22 mouse cellular contexts compared by ENCODE assay signal in the genomic region with DNA sequence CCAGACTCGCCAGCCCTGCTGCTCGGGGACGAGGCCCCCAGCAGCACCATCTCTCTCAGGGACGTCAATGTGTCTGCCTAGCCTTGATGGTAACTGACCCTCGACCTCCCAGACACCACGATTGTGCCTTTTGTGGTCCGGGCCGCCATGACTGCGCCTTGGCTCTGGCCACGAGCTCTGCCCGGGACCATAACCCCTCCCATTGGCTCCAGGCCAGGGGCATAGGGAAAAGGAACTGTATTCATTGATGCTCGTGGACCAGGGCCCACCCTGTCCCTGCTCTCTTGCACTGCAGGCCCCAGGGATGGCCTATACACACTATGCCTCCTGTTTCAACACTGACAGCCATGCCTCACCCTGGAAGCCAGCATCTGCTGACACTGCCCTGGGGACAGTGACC. TPM values are rescaled to one million over a fixed set of nuclear protein-coding genes. Genes with fewer than 3 reads are reported as not detected.
DNase-seq lines count a peak whose midpoint lies in the region; ATAC-seq lines count a peak whose summit lies in the region.
"Had no signal": no experiment of that assay in that cellular context is flagged by ENCODE, and none has a peak within 500 bp of the region (broad histone marks: within the 10 kb centered on the region; RNA-seq: fewer than 3 reads in every experiment).

No protein-coding gene starts in this region.

- H3K4me2 ChIP-seq in neural tube, embryonic 14.5 days (ENCODE audit: low read depth, low read length) = no peak overlapping the region
- H3K4me2 ChIP-seq in neural tube, embryonic 15.5 days = no peak overlapping the region
- no peak overlapping the region for H3K4me2 ChIP-seq in stomach, embryonic 16.5 days (ENCODE audit: low read depth, low read length)
- H3K4me2 ChIP-seq: hindbrain, embryonic 15.5 days; liver, embryonic 15.5 days had no signal

- H3K9me3 ChIP-seq in neural tube, embryonic 14.5 days (ENCODE audit: control insufficient read depth, low read length) = no peaks in the 10 kb centered on the region
- no peaks in the 10 kb centered on the region for H3K9me3 ChIP-seq in neural tube, embryonic 15.5 days (replicated peaks)
- H3K9me3 ChIP-seq in stomach, embryonic 16.5 days (replicated peaks; ENCODE audit: control insufficient read depth, low read length) = no peaks in the 10 kb centered on the region
- H3K9me3 ChIP-seq: forebrain, embryonic 10.5 days; heart, embryonic 10.5 days; hindbrain, embryonic 15.5 days; limb, embryonic 10.5 days; liver, embryonic 15.5 days; midbrain, embryonic 10.5 days had no signal

- H3K36me3 ChIP-seq in neural tube, embryonic 14.5 days (ENCODE audit: control insufficient read depth, insufficient read depth, low read length) = peaks cover 64% of the 10 kb centered on the region
- H3K36me3 ChIP-seq in neural tube, embryonic 15.5 days = peaks cover 65% of the 10 kb centered on the region
- H3K36me3 ChIP-seq in stomach, embryonic 16.5 days (ENCODE audit: control insufficient read depth, insufficient read depth, low read length) = peaks cover 39% of the 10 kb centered on the region

- peak; percentile 39; the same call in 1 of the 2 replicates for ATAC-seq in neural tube, embryonic 14.5 days (ENCODE audit: low read depth)
- ATAC-seq in neural tube, embryonic 15.5 days (ENCODE audit: low FRiP score) = no peak
- ATAC-seq in stomach, embryonic 16.5 days (ENCODE audit: insufficient read depth, low FRiP score) = 0 out of 2 replicates have a peak, but pooled peaks have one; percentile 25

- H3K4me3 ChIP-seq in neural tube, embryonic 14.5 days (ENCODE audit: low read depth, low read length) = no peak overlapping the region
- no peak overlapping the region for H3K4me3 ChIP-seq in neural tube, embryonic 15.5 days (replicated peaks)
- H3K4me3 ChIP-seq in stomach, embryonic 16.5 days (replicated peaks; ENCODE audit: low read length) = no peak overlapping the region
- H3K4me3 ChIP-seq: forebrain, embryonic 10.5 days; heart, embryonic 10.5 days; hindbrain, embryonic 15.5 days; layer of hippocampus, adult 2 months; limb, embryonic 10.5 days; liver, embryonic 15.5 days; midbrain, embryonic 10.5 days had no signal

- H3K9ac ChIP-seq in neural tube, embryonic 14.5 days (replicated peaks; ENCODE audit: low read depth, low read length) = no peak overlapping the region
- no peak overlapping the region for H3K9ac ChIP-seq in neural tube, embryonic 15.5 days (replicated peaks)
- H3K9ac ChIP-seq in stomach, embryonic 16.5 days (ENCODE audit: low read length) = no peak overlapping the region
- H3K9ac ChIP-seq: hindbrain, embryonic 15.5 days; liver, embryonic 15.5 days had no signal

- DNase-seq in cerebellum, adult 11-12 months = peak; percentile 24
- DNase-seq in cerebellum, adult 18-20 months = no peak
- peak; percentile 46 for DNase-seq in kidney, postnatal 10 days
- no peak for DNase-seq in kidney, postnatal 14 days
- DNase-seq in urinary bladder, postnatal 14 days (ENCODE audit: low spot score) = no peak
- DNase-seq: adrenal gland, postnatal 25 days; cerebellum, adult 8-10 months; gastrocnemius, postnatal 25 days; heart, postnatal 14 days; lung, postnatal 36 days; thymus, postnatal 4 days had no signal

- WGBS in neural tube, embryonic 14.5 days = 81% methylated on average over 12 of the region's 12 CpGs
- WGBS in neural tube, embryonic 15.5 days = 83% methylated on average over 12 of the region's 12 CpGs
- 81% methylated on average over 12 of the region's 12 CpGs for WGBS in stomach, embryonic 16.5 days

- H3K27me3 ChIP-seq in neural tube, embryonic 14.5 days (ENCODE audit: control insufficient read depth, insufficient read depth, low read length) = no peaks in the 10 kb centered on the region
- H3K27me3 ChIP-seq in neural tube, embryonic 15.5 days (replicated peaks) = no peaks in the 10 kb centered on the region
- no peaks in the 10 kb centered on the region for H3K27me3 ChIP-seq in stomach, embryonic 16.5 days (ENCODE audit: control insufficient read depth, insufficient read depth, low read length)
- H3K27me3 ChIP-seq: CH12.LX; hindbrain, embryonic 15.5 days; liver, embryonic 15.5 days had no signal

- H3K4me1 ChIP-seq in neural tube, embryonic 14.5 days (ENCODE audit: control insufficient read depth, insufficient read depth, low read length) = no peaks in the 10 kb centered on the region
- no peaks in the 10 kb centered on the region for H3K4me1 ChIP-seq in neural tube, embryonic 15.5 days
- H3K4me1 ChIP-seq in stomach, embryonic 16.5 days (ENCODE audit: control insufficient read depth, insufficient read depth, low read length) = no peaks in the 10 kb centered on the region
- H3K4me1 ChIP-seq: forebrain, embryonic 10.5 days; heart, embryonic 10.5 days; hindbrain, embryonic 15.5 days; limb, embryonic 10.5 days; midbrain, embryonic 10.5 days had no signal

- H3K27ac ChIP-seq in neural tube, embryonic 14.5 days (ENCODE audit: low read depth, low read length) = no peak overlapping the region
- no peak overlapping the region for H3K27ac ChIP-seq in neural tube, embryonic 15.5 days (replicated peaks)
- H3K27ac ChIP-seq in stomach, embryonic 16.5 days (ENCODE audit: low read length) = no peak overlapping the region
- H3K27ac ChIP-seq: forebrain, embryonic 10.5 days; heart, embryonic 10.5 days; hindbrain, embryonic 15.5 days; layer of hippocampus, adult 2 months; limb, embryonic 10.5 days; liver, embryonic 15.5 days; midbrain, embryonic 10.5 days had no signal

RNA-seq across cellular contexts. Expression of gene Rnpepl1, which starts 9.2 kb away (rescaled TPM):
- polyA plus RNA-seq in neural tube, embryonic 14.5 days (2014; fragmentation: Nextera tagmentation; extraction: Ambion mirVana) = 27.0 and 31.6 TPM in 2 replicates
- 29.8 and 33.4 TPM in 2 replicates for polyA plus RNA-seq in neural tube, embryonic 15.5 days (2015; fragmentation: Nextera tagmentation; extraction: Ambion mirVana)
- 15.0 and 16.1 TPM in 2 replicates for polyA plus RNA-seq in stomach, embryonic 16.5 days (2015; fragmentation: Nextera tagmentation; extraction: Ambion mirVana)

RNA-seq across cellular contexts. Expression of gene Dusp28, which starts 13.0 kb away (rescaled TPM):
- 15.9 and 18.0 TPM in 2 replicates for polyA plus RNA-seq in neural tube, embryonic 14.5 days (2014; fragmentation: Nextera tagmentation; extraction: Ambion mirVana)
- polyA plus RNA-seq in neural tube, embryonic 15.5 days (2015; fragmentation: Nextera tagmentation; extraction: Ambion mirVana) = 17.2 and 17.9 TPM in 2 replicates
- polyA plus RNA-seq in stomach, embryonic 16.5 days (2015; fragmentation: Nextera tagmentation; extraction: Ambion mirVana) = 11.4 and 11.9 TPM in 2 replicates

RNA-seq across cellular contexts. Expression of gene Capn10, which starts 14.4 kb away (rescaled TPM):
- 53.6 and 58.4 TPM in 2 replicates for polyA plus RNA-seq in neural tube, embryonic 14.5 days (2014; fragmentation: Nextera tagmentation; extraction: Ambion mirVana)
- 55.4 and 60.8 TPM in 2 replicates for polyA plus RNA-seq in neural tube, embryonic 15.5 days (2015; fragmentation: Nextera tagmentation; extraction: Ambion mirVana)
- polyA plus RNA-seq in stomach, embryonic 16.5 days (2015; fragmentation: Nextera tagmentation; extraction: Ambion mirVana) = 35.7 and 36.0 TPM in 2 replicates

RNA-seq across cellular contexts. Expression of gene Ankmy1, which starts 17.1 kb away (rescaled TPM):
- polyA plus RNA-seq in neural tube, embryonic 14.5 days (2014; fragmentation: Nextera tagmentation; extraction: Ambion mirVana) = 1.1 and 4.6 TPM in 2 replicates
- 0.69 and 1.3 TPM in 2 replicates for polyA plus RNA-seq in neural tube, embryonic 15.5 days (2015; fragmentation: Nextera tagmentation; extraction: Ambion mirVana)
- 0.23 and 0.42 TPM in 2 replicates for polyA plus RNA-seq in stomach, embryonic 16.5 days (2015; fragmentation: Nextera tagmentation; extraction: Ambion mirVana)

RNA-seq across cellular contexts. Expression of gene Gpr35, which starts 30.9 kb away (rescaled TPM):
- polyA plus RNA-seq in neural tube, embryonic 14.5 days (2014; fragmentation: Nextera tagmentation; extraction: Ambion mirVana) = 0.44 and 0.95 TPM in 2 replicates
- polyA plus RNA-seq in neural tube, embryonic 15.5 days (2015; fragmentation: Nextera tagmentation; extraction: Ambion mirVana) = 0.64 and 1.0 TPM in 2 replicates
- polyA plus RNA-seq in stomach, embryonic 16.5 days (2015; fragmentation: Nextera tagmentation; extraction: Ambion mirVana) = 8.7 and 8.9 TPM in 2 replicates

Comparison
In these comparisons a context has a peak if more than half of its experiments do, and no peak if none do; other contexts are left out.
1. DNase-seq: peak in cerebellum, adult 11-12 months (single experiment) and kidney, postnatal 10 days (single experiment); none in cerebellum, adult 18-20 months (0 of 2), kidney, postnatal 14 days (single experiment) and urinary bladder, postnatal 14 days (single experiment).